Mouse (Mus musculus): ENCODE measurements around the gene Eif4enif1. TPM values are rescaled to one million over a fixed set of nuclear protein-coding genes. Genes with fewer than 3 reads are reported as not detected.
A peak's percentile ranks its signal among the peaks of the same experiment; 100 is the strongest.
"Not testable (repeated sequence)": the region's sequence is repeated elsewhere in the genome, so short reads cannot be mapped to it uniquely, and the experiment has no call there.

Eif4enif1 gene
- total RNA-seq (2021): 10 to 100 TPM; 67.2 to 71.1 TPM

DNA sequence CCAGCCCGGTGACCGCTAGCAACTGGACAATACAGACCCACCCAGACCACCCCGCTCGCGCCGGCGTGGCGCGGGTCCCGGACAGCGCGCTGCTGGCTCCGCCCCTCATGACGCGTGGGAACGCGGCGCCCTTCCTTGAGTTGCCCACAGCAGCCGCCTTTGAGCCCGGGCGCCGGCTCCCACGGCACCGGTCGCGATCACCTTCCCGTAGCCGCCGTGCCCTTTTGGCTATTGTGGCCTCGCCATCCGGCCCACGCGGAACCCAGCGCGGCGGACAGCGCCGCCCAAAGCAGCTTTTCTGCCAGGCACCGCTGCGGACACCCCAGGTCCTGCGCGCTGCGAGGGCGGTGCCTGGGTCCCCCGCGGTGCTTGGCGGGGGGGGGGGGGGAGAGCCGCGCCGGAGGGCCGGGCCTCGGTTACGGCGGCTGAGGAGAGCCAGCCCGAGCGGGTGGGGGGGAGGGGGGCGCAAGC lies at the start of gene Eif4enif1:
Gene Eif4enif1 (plus strand): TSS at position 162 of the 471 bp plus-strand sequence.
- DNase-seq: peak; percentile 91 to 93

DNA sequence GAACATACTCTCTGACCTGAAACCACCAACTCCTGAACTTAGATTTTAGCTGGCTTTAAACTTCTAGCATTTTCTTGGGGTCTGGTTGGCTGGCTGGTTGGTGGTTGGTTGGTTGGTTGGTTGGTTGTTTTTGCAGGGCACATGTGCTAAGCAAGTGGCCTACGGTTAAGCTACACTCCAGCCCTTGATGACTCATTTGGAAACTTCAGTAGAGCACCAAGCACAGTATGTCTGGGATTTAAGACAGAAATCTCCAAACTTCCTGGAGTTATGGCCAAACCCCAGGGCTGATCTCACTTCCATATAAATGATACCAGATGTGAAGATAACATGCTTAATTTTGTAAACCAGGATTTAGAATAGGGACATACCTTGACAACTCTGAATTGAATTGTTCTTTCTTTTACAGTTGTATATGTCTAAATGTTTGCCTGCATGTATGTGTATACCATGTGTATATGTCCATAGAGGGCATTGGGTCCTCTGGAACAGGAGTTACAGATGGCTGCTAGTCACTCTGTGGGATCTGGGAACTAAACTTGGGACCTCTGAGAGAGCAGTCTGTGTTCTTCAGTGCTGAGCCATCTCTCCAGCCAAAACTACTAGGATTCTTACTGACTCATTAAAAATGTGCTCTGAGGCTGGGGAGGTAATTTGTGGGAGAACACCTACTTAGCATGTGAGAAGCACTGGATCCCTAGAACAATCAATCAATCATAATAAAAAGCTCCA lies 48.4 kb upstream of the Eif4enif1 start:
- DNase-seq: peak in 1 of 2 experiments; percentile 46

DNA sequence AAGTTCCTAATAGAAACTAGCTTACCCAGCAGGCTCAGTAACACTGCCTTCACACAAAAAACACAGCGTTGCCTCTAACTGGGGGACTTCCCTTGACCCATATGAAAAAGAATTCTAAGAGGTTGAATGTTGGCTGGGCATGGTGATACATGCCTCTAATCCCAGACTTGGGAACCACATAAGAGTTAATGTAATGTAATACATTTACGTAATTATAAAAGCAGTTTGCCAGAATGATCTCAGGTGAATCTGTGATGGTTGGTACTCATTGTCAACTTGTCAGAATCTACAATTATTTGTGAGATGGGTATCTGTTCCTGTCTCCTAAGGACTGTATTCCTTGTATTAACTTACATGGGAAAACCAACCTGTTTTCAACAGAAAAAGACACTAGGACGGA lies 45.2 kb upstream of the Eif4enif1 start:
- DNase-seq: not testable (repeated sequence)

- DNase-seq: not testable (repeated sequence)
These were observed 44.2 kb upstream of the Eif4enif1 start for GRCm38 (mm10) chr11:3157996-3158395.

DNA sequence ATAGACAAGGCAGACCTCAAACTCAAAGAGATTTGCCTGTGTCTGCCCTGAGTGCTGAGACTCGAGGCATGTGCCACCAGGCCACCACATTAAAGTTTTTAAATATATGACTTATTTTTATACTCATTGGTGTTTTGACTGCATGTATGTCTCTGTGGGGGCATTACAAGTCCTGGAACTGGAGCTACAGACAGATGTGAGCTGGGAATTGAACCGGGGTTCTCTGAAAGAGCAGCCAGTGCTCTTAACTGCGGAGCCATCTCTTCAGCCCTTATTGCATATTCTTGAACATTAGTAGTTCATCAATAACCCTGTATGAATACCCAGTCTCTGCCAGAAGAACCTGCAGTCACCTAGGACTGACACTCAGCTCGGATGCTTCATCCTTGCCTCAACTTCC lies 43.4 kb upstream of the Eif4enif1 start:
- DNase-seq: not testable (repeated sequence)

DNA sequence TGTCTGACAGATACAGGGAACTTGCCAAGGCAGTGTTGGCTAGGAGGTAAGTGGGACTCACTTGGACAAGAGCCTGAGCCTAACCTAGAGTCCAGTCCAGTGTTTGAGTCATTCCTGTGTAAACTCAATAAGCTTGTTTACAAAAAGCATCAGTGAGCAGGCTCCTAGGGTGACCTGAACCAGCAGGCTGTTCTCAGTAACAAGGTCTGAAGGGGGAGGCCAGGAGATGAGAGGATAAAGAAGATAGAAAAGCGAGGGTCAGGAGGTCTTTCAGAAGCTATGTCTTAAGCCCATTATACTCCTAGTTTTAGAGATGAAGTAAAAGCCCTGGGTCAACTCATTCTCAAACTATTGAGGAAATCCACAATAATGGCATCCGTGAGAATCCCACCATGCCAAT lies 40.8 kb upstream of the Eif4enif1 start:
- peak in 1 of 2 experiments; percentile 55 for DNase-seq

GRCm38 (mm10) chr11:3162236-3162897 lies 39.8 kb upstream of the Eif4enif1 start:
- DNase-seq: peak; percentile 54 to 71

GRCm38 (mm10) chr11:3163122-3163521 lies 39.1 kb upstream of the Eif4enif1 start:
- DNase-seq: not testable (repeated sequence)

GRCm38 (mm10) chr11:3163661-3164060 lies 38.5 kb upstream of the Eif4enif1 start:
- DNase-seq: not testable (repeated sequence)

- DNase-seq: not testable (repeated sequence)
These were observed 36.9 kb upstream of the Eif4enif1 start for GRCm38 (mm10) chr11:3165210-3165782.

GRCm38 (mm10) chr11:3166321-3166720 lies 35.9 kb upstream of the Eif4enif1 start:
- DNase-seq: not testable (repeated sequence)

DNA sequence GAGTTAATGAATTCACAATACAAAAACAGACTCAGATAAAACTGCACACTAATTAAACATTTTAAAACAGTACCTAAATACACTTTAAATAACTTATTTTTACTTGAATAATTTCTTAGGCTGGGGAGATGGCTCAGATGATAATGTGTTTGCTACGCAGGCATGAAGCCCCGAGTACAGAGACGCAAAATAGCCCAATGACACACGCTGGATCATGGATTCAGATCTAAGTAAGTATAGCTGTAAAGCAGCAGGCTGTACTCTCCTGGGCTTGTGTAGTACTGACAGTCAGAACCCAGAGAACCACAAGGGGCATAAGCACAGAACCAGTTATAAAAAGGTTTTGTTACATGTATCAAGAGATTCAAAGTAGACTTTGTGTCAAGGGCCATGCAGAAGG lies 35.1 kb upstream of the Eif4enif1 start:
- not testable (repeated sequence) for DNase-seq

- DNase-seq: peak in 1 of 2 experiments; percentile 48
These were observed 34.6 kb upstream of the Eif4enif1 start for GRCm38 (mm10) chr11:3167571-3168001.

DNA sequence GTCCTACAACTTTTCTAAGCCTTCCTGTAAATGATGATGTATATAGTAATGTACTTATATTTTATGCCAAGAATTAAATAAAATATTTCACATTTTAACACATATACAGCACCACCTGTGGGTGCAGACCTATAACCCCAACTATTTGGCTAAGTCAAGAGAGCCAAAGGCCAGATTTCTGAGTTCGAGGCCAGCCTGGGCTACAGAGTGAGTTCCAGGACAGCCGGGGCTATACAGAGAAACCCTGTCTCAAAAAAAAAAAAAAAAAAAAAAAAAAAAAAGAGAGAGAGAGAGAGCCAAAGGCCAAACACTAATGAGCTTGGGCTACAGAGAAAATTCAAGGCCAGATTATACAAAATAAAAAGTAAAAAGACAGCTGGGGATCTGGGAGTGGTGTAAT lies 33.1 kb upstream of the Eif4enif1 start:
- not testable (repeated sequence) for DNase-seq

DNA sequence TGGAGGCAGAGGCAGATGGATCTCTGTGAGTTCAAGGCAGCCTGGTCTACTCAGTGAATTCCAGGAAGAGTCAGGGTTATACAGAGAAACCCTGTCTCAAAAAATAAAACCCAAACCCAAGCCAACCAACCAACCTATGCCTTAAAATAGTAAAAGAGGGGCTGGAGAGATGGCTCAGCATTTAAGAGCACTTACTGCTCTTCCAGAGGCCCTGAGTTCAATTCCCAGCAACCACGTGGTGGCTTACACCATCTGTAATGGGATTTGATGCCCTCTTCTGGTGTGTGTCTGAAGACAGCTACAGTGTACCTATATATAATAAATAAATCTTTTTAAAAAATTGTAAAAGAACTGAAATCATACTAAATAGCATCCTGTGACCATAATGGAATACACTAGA lies 30.3 kb upstream of the Eif4enif1 start:
- DNase-seq: peak; percentile 35 to 56

DNA sequence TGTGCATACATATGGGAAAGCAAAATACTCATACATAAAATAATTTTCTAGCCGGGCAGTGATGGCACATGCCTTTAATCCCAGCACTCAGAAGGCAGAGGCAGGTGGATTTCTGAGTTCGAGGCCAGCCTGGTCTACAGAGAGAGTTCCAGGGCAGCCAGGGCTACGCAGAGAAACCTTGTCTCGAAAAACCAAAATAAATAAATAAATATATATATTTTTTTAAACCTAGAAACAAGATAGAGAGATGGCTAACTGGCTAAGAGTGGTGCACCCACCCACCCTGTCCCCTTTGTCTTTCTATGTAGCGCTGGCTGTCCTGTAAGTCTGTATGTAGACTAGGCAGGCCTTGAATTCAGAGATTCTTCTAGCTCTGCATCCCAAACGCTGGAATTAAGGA lies 29.7 kb upstream of the Eif4enif1 start:
- not testable (repeated sequence) for DNase-seq

DNA sequence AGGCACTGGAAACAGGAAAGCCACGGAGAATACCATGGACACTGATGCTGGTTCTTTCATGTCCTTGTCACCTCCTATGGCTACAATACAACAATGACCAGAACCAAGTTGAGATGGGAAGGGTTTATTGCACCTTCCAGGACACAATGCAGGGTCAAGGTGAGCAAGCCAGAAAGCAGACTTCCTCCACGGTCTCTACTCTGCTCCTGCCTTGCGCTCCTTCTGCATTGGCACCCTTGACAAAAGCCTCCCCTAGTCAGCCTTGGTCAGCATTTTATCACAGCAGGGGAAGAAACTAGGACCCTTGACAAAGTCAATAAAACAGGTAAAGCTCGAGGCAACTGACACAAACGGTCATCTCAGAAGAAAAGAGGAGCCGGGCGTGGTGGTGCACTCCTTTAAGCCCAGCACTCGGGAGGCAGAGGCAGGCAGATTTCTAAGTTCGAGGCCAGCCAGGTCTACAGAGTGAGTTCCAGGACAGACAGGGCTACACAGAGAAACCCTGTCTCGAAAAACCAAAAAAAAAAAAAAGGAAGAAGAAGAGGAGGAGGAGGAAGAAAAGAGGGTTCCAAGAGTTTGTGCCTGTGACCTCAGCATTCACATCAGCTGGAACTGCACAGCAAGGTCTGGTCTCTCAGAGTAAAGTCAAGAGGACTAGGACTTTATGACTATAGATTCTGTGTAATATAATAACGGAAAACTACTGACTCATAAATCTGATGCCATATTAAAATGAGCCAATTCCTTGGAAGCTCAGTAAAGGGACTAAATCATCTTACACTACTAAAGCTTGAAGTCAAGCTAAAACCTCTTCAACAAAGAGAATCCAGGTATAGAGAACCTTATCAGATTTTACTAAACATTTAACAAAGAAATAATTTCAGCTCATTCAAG lies 28.5 kb upstream of the Eif4enif1 start:
- DNase-seq: peak; percentile 63 to 66

- not testable (repeated sequence) for DNase-seq
These were observed 23.0 kb upstream of the Eif4enif1 start for GRCm38 (mm10) chr11:3178968-3179725.

DNA sequence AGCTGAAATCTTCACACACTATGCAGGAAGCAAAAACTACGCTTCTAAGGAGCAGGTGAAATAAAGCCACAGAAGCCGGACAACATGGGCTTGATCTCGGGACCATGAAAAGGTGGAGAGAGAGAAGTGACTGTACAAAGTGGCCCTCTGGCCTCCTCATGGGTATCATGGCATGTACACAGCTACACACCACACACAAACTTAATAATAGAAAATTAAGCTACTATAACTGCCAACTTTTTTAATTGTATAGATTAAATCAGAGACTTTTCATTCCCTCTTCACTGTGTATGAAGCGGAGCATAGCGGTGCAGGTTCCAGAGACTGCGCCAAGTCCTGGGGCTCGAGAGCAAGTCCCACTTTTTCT lies 22.5 kb upstream of the Eif4enif1 start:
- not testable (repeated sequence) for DNase-seq

GRCm38 (mm10) chr11:3180510-3181160 lies 21.6 kb upstream of the Eif4enif1 start:
- DNase-seq: not testable (repeated sequence)

DNA sequence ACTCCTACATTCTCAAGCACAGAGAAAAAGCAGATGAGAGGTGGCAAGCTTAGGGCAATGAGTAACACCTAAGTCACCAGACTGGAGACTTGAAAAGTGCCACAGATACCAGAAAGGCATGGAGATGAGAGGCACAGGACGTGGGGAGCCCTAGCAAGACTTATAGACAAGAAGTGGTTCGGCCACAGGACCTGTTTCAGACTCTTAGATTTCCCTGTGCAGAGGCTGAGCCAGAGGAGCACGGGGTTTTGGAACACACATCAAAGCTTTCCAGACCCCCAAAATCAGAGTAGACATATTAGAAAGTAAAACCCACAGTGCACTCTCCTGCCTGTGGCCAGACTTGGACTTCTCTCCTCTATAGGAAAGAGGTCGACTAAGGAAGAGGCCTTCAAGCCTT lies 20.9 kb upstream of the Eif4enif1 start:
- DNase-seq: peak; percentile 63 to 66

Data from layer of hippocampus, postnatal 36 days (tissue).